Mouse (Mus musculus) liver, embryonic 14.5 days (tissue): ENCODE measurements around the gene Cdc5l.

Experiments
- CTCF ChIP-seq: IDR thresholded peaks from 2 replicates; pipeline ENCODE4 v1.5.1; 2016; ENCODE audit warnings: antibody characterized with exemption, low read depth, control low read depth
- EP300 ChIP-seq: IDR thresholded peaks from 2 replicates; pipeline ENCODE4 v1.6.1; 2016; ENCODE audit warnings: antibody characterized with exemption, low read depth

DNA sequence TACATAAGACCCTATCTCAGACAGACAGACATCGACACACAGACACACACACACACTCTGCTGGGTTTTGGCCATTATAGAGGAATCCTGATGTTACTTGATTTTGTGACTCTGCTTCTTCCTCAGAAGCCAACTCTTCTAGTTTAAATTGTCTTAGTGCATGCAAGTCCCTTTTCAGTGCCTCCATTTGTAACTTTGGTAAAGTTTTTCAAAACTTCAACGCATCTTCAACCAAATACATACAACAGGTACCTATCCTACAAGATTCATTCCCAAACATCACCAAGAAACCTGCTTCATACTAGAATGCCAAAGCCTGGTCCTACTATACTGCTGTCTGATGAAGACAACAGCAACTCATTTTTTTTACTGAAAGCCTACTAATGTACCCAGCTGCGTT lies 1.5 kb downstream of the Cdc5l start:
- TF ChIP-seq EP300: no peak
- TF ChIP-seq CTCF: no peak
